Mouse (Mus musculus) lung, embryonic 15.5 days (tissue): ENCODE data around the gene Pde8a. TPM values are rescaled to one million over a fixed set of nuclear protein-coding genes. Genes with fewer than 3 reads are reported as not detected.

Source experiments
- ATAC-seq: fragments of 200-750 bp; cut with Nextera tagmentation; 2 replicates; pipeline ENCODE4 v1.8.0; 2017; ENCODE audit warnings: moderate number of reproducible peaks, borderline replicate concordance; ENCODE audit not compliant: low FRiP score, low TSS enrichment; ENCODE audit errors: extremely low read depth
- H3K27ac ChIP-seq: fragments of 300-500 bp; sonication (generic); 2 replicates; pipeline ENCODE4 v1.5.1; 2015; ENCODE audit warnings: moderate library complexity, mild to moderate bottlenecking, inconsistent platforms
- H3K27me3 ChIP-seq: fragments of 300-500 bp; sonication (generic); 2 replicates; pipeline ENCODE4 v1.6.1; 2015; ENCODE audit warnings: inconsistent platforms
- H3K36me3 ChIP-seq: fragments of 300-500 bp; sonication (generic); 2 replicates; pipeline ENCODE4 v1.6.1; 2015; ENCODE audit warnings: inconsistent platforms
- H3K4me1 ChIP-seq: fragments of 300-500 bp; sonication (generic); 2 replicates; pipeline ENCODE4 v1.6.1; 2015; ENCODE audit warnings: inconsistent platforms
- H3K4me2 ChIP-seq: fragments of 300-500 bp; sonication (generic); 2 replicates; pipeline ENCODE4 v1.6.1; 2015; ENCODE audit warnings: inconsistent platforms, mild to moderate bottlenecking, moderate library complexity
- H3K4me3 ChIP-seq: fragments of 300-500 bp; sonication (generic); 2 replicates; pipeline ENCODE4 v1.5.1; 2015; ENCODE audit warnings: mild to moderate bottlenecking, inconsistent platforms
- H3K9ac ChIP-seq: fragments of 300-500 bp; sonication (generic); 2 replicates; pipeline ENCODE4 v1.6.1; 2015; ENCODE audit warnings: inconsistent platforms
- H3K9me3 ChIP-seq: fragments of 300-500 bp; sonication (generic); 2 replicates; pipeline ENCODE4 v1.6.1; 2016; ENCODE audit warnings: inconsistent platforms
- WGBS: fragments of 180-500 bp; shearing (Covaris S2); methylation state at CpG from one replicate; pipeline ENCODE4 v1.1.7; 2015; 5-methylcytosine and 5-hydroxymethylcytosine counted together
- polyA plus RNA-seq: library from polyadenylated mRNA; unstranded; fragments of >200 nt; fragmentation: Nextera tagmentation; extraction: Ambion mirVana; gene quantifications from 2 replicates; pipeline ENCODE4 v1.2.1, GENCODE M21; 2015

Gene Pde8a
- polyA plus RNA-seq, 1 experiment from 2014 or later, result 5.1 TPM

DNA sequence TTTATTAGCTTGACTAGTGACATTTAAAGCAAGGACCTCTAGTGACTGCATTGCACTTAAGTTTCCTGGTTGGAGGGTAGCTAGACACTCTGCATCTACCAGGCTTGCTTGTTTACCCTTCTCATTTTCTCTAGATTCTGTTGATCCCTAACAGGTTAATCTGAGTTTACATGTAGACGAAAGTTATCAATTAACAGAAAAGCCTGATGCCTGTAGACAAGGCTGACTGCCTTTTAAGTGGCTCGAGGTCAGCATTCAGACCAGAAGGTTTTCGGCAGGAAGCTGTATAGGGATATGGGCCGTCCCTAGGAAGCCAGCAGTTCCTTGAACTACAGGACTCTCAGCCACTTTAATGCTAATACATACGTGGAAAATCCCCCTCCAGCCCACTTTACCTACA, 30.0 kb downstream of the Pde8a start:
- Histone ChIP-seq H3K9ac (no peak overlapping the region), H3K27me3 (no peaks in the 10 kb centered on the region), H3K4me2 (no peak overlapping the region), H3K9me3 (no peaks in the 10 kb centered on the region), H3K36me3 (no peaks in the 10 kb centered on the region), H3K27ac (no peak overlapping the region), H3K4me1 (no peaks in the 10 kb centered on the region), H3K4me3 (no peak overlapping the region)
- no peak for ATAC-seq
- WGBS, result 41% methylated on average over 5 of the region's 5 CpGs

DNA sequence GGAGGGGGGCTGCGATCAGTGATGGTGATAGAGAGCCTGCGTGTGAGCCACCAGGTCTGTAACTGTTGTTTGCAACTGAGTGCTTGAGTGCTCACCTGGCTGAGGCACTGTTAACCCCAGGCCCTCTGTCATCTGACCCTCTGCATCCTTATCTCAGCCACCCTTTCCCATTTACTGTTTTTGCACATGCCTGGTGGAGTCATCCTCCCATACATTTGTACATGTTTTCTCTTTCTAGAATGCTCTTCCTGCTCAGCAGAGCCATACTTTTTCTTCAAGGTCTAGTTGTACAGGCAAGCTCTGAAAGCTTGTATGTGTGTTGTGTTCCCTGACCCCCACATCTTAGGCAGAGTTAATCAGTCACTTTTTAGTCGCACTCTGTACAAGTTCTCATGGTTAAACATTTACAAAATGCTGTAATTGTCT, 36.5 kb downstream of the Pde8a start:
- no peaks in the 10 kb centered on the region for H3K4me1 ChIP-seq
- no peaks in the 10 kb centered on the region for H3K27me3 ChIP-seq
- H3K36me3 ChIP-seq, result no peaks in the 10 kb centered on the region
- no peak overlapping the region for H3K9ac ChIP-seq
- ATAC-seq, result no peak
- no peak overlapping the region for H3K27ac ChIP-seq
- no peaks in the 10 kb centered on the region for H3K9me3 ChIP-seq
- H3K4me3 ChIP-seq, result no peak overlapping the region
- 61% methylated on average over 3 of the region's 3 CpGs for WGBS
- H3K4me2 ChIP-seq, result no peak overlapping the region

GRCm38 (mm10) chr7:81250601-81251000, 37.2 kb downstream of the Pde8a start:
- WGBS, result 78% methylated on average over 6 of the region's 6 CpGs
- Histone ChIP-seq H3K36me3 (no peaks in the 10 kb centered on the region), H3K9ac (no peak overlapping the region), H3K4me3 (no peak overlapping the region), H3K9me3 (no peaks in the 10 kb centered on the region), H3K27me3 (no peaks in the 10 kb centered on the region), H3K27ac (no peak overlapping the region), H3K4me1 (no peaks in the 10 kb centered on the region), H3K4me2 (no peak overlapping the region)
- ATAC-seq, result no peak

- no peak for ATAC-seq
- Histone ChIP-seq H3K4me1 (no peaks in the 10 kb centered on the region), H3K4me2 (no peak overlapping the region), H3K27me3 (no peaks in the 10 kb centered on the region), H3K9me3 (no peaks in the 10 kb centered on the region), H3K9ac (no peak overlapping the region), H3K36me3 (no peaks in the 10 kb centered on the region), H3K4me3 (no peak overlapping the region), H3K27ac (no peak overlapping the region)
- WGBS, result 81% methylated on average over 2 of the region's 2 CpGs
These were observed 38.1 kb downstream of the Pde8a start for GRCm38 (mm10) chr7:81251521-81251920.

- Histone ChIP-seq H3K27ac (no peak overlapping the region), H3K27me3 (no peaks in the 10 kb centered on the region), H3K36me3 (no peaks in the 10 kb centered on the region), H3K4me3 (no peak overlapping the region), H3K4me2 (no peak overlapping the region), H3K9ac (no peak overlapping the region), H3K4me1 (no peaks in the 10 kb centered on the region), H3K9me3 (no peaks in the 10 kb centered on the region)
- 57% methylated on average over 11 of the region's 11 CpGs for WGBS
- no peak for ATAC-seq
These were observed 39.9 kb downstream of the Pde8a start for GRCm38 (mm10) chr7:81253317-81253716.

GRCm38 (mm10) chr7:81254579-81254978, 41.2 kb downstream of the Pde8a start:
- Histone ChIP-seq H3K27me3 (no peaks in the 10 kb centered on the region), H3K4me2 (no peak overlapping the region), H3K4me1 (no peaks in the 10 kb centered on the region), H3K36me3 (no peaks in the 10 kb centered on the region), H3K9ac (no peak overlapping the region), H3K27ac (no peak overlapping the region), H3K9me3 (no peaks in the 10 kb centered on the region), H3K4me3 (no peak overlapping the region)
- ATAC-seq, result no peak

GRCm38 (mm10) chr7:81255456-81255855, 42.1 kb downstream of the Pde8a start:
- 92% methylated on average over 3 of the region's 3 CpGs for WGBS
- Histone ChIP-seq H3K9ac (no peak overlapping the region), H3K36me3 (no peaks in the 10 kb centered on the region), H3K9me3 (no peaks in the 10 kb centered on the region), H3K4me3 (no peak overlapping the region), H3K27me3 (no peaks in the 10 kb centered on the region), H3K27ac (no peak overlapping the region), H3K4me1 (peaks cover 1% of the 10 kb centered on the region), H3K4me2 (no peak overlapping the region)
- no peak for ATAC-seq

DNA sequence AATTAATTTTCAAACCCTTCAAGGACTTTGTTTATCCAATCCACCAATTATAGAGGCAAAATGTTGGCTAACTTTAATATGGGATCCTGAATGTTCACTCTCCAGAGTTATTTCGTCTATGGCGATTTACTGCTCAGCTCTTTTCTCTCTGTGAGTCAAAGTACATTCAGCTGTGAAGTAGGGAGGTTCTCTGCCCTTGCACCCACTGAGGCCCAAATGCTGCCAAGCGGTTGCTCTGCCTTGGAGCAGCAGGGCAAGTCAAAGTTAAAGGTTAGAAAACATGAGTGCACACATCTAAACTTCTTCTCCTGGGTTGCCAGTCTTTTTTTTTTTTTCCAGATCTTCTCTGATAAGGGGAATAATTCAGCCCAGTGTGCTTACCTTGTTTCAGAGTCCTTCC, 43.4 kb downstream of the Pde8a start:
- Histone ChIP-seq H3K27me3 (no peaks in the 10 kb centered on the region), H3K4me3 (no peak overlapping the region), H3K9me3 (no peaks in the 10 kb centered on the region), H3K9ac (no peak overlapping the region), H3K4me1 (peaks cover 11% of the 10 kb centered on the region), H3K36me3 (no peaks in the 10 kb centered on the region), H3K27ac (no peak overlapping the region), H3K4me2 (no peak overlapping the region)
- ATAC-seq, result no peak
- WGBS, result 77% methylated on average over 3 of the region's 3 CpGs

GRCm38 (mm10) chr7:81261548-81261947, 48.2 kb downstream of the Pde8a start:
- Histone ChIP-seq H3K4me3 (no peak overlapping the region), H3K27ac (no peak overlapping the region), H3K36me3 (no peaks in the 10 kb centered on the region), H3K4me1 (peaks cover 11% of the 10 kb centered on the region), H3K9me3 (no peaks in the 10 kb centered on the region), H3K27me3 (no peaks in the 10 kb centered on the region), H3K4me2 (no peak overlapping the region), H3K9ac (no peak overlapping the region)
- no peak for ATAC-seq
- WGBS, result 57% methylated on average over 7 of the region's 7 CpGs

- H3K27me3 ChIP-seq, result no peaks in the 10 kb centered on the region
- H3K27ac ChIP-seq, result no peak overlapping the region
- H3K4me1 ChIP-seq, result no peaks in the 10 kb centered on the region
- no peak overlapping the region for H3K9ac ChIP-seq
- no peak overlapping the region for H3K4me3 ChIP-seq
- H3K4me2 ChIP-seq, result no peak overlapping the region
- H3K36me3 ChIP-seq, result no peaks in the 10 kb centered on the region
- ATAC-seq, result peak; percentile 49; the same call in 1 of the 2 replicates
- H3K9me3 ChIP-seq, result no peaks in the 10 kb centered on the region
- 45% methylated on average over 3 of the region's 3 CpGs for WGBS
These were observed 59.5 kb downstream of the Pde8a start for GRCm38 (mm10) chr7:81272908-81273307.

GRCm38 (mm10) chr7:81278966-81279365, 65.6 kb downstream of the Pde8a start:
- H3K9ac ChIP-seq, result no peak overlapping the region
- ATAC-seq, result no peak
- no peak overlapping the region for H3K27ac ChIP-seq
- H3K27me3 ChIP-seq, result no peaks in the 10 kb centered on the region
- H3K4me1 ChIP-seq, result no peaks in the 10 kb centered on the region
- no peak overlapping the region for H3K4me2 ChIP-seq
- 56% methylated on average over 6 of the region's 6 CpGs for WGBS
- no peaks in the 10 kb centered on the region for H3K36me3 ChIP-seq
- H3K4me3 ChIP-seq, result no peak overlapping the region
- H3K9me3 ChIP-seq, result no peaks in the 10 kb centered on the region

GRCm38 (mm10) chr7:81281240-81281639, 67.8 kb downstream of the Pde8a start:
- ATAC-seq, result no peak
- no peak overlapping the region for H3K4me3 ChIP-seq
- no peaks in the 10 kb centered on the region for H3K27me3 ChIP-seq
- H3K9ac ChIP-seq, result no peak overlapping the region
- H3K9me3 ChIP-seq, result no peaks in the 10 kb centered on the region
- H3K4me2 ChIP-seq, result no peak overlapping the region
- H3K4me1 ChIP-seq, result no peaks in the 10 kb centered on the region
- no peak overlapping the region for H3K27ac ChIP-seq
- H3K36me3 ChIP-seq, result no peaks in the 10 kb centered on the region
- WGBS, result 79% methylated on average over 1 of the region's 1 CpGs

DNA sequence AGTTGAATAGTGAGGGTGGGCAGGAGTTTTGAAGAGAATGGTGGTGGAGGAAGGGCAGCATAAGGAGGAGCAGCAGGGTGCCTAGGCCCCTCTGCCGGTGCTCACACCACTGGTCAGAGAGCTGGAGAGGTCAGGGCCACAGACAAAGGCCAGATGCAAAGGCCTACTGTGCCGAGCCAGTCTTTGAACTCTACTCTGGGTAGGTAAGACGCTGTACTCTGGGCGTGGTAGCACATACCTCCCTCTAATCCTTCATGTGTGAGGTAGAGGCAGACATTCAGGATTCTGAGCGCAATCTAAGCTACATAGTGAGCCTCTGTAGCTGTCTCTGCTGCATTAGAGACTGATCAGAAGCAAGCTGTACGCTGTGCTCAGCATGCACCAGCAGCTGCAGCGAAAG, 73.1 kb downstream of the Pde8a start:
- Histone ChIP-seq H3K9ac (no peak overlapping the region), H3K27me3 (no peaks in the 10 kb centered on the region), H3K4me2 (no peak overlapping the region), H3K27ac (no peak overlapping the region), H3K9me3 (no peaks in the 10 kb centered on the region), H3K36me3 (no peaks in the 10 kb centered on the region), H3K4me3 (no peak overlapping the region), H3K4me1 (no peaks in the 10 kb centered on the region)
- WGBS, result 45% methylated on average over 7 of the region's 7 CpGs
- ATAC-seq, result no peak
